Mouse (Mus musculus) thymus, adult 2 months (tissue): ENCODE results near the gene Spock1. TPM values are rescaled to one million over a fixed set of nuclear protein-coding genes. Genes with fewer than 3 reads are reported as not detected.

Source experiments
- DNase-seq: peaks from one replicate; pipeline ENCODE4 v3.0.0; 2021
- H3K27ac ChIP-seq: fragments of 200-500 bp; 2 replicates; pipeline ENCODE4 v1.5.1; 2012; ENCODE audit warnings: low read length, control low read depth; ENCODE audit not compliant: control insufficient read depth, insufficient read depth
- H3K27me3 ChIP-seq: fragments of 200-500 bp; 2 replicates; pipeline ENCODE4 v1.6.1; 2012; ENCODE audit warnings: mild to moderate bottlenecking, low read length, moderate library complexity, mixed read lengths; ENCODE audit not compliant: control insufficient read depth, insufficient read depth
- H3K36me3 ChIP-seq: fragments of 200-500 bp; 2 replicates; pipeline ENCODE4 v1.6.1; 2012; ENCODE audit warnings: mild to moderate bottlenecking, low read length, moderate library complexity; ENCODE audit not compliant: control insufficient read depth, insufficient read depth
- H3K4me1 ChIP-seq: fragments of 200-500 bp; replicated peaks from 2 replicates; pipeline ENCODE4 v1.6.1; 2012; ENCODE audit warnings: low read length; ENCODE audit not compliant: control insufficient read depth, insufficient read depth
- H3K4me3 ChIP-seq: fragments of 200-500 bp; 2 replicates; pipeline ENCODE4 v1.5.1; 2012; ENCODE audit warnings: mild to moderate bottlenecking, low read length, control low read depth, moderate library complexity; ENCODE audit not compliant: control insufficient read depth, insufficient read depth
- CTCF ChIP-seq: fragments of 200-500 bp; IDR thresholded peaks from 2 replicates; pipeline ENCODE4 v1.5.1; 2012; ENCODE audit warnings: mild to moderate bottlenecking, control low read depth, low read length, moderate library complexity, borderline replicate concordance; ENCODE audit not compliant: control insufficient read depth, poor library complexity, insufficient read depth; ENCODE audit errors: extremely low read depth
- POLR2A ChIP-seq: fragments of 200-500 bp; IDR thresholded peaks from 2 replicates; pipeline ENCODE4 v1.6.1; 2012; ENCODE audit warnings: mild to moderate bottlenecking, low read length, control low read depth, moderate library complexity; ENCODE audit not compliant: control insufficient read depth, poor library complexity, insufficient read depth; ENCODE audit errors: extremely low read depth
- WGBS: fragments of 180-500 bp; shearing (Covaris S2); methylation state at CpG from one replicate; pipeline ENCODE4 v1.1.7; 2018; 5-methylcytosine and 5-hydroxymethylcytosine counted together
- polyA plus RNA-seq: library from polyadenylated mRNA; depleted of rRNA; stranded (reverse); fragments of >200 nt; gene quantifications from 2 replicates; pipeline ENCODE4 v1.2.3, GENCODE M21; 2012

Gene Spock1
- polyA plus RNA-seq, 1 experiment = 0.93 TPM

DNA sequence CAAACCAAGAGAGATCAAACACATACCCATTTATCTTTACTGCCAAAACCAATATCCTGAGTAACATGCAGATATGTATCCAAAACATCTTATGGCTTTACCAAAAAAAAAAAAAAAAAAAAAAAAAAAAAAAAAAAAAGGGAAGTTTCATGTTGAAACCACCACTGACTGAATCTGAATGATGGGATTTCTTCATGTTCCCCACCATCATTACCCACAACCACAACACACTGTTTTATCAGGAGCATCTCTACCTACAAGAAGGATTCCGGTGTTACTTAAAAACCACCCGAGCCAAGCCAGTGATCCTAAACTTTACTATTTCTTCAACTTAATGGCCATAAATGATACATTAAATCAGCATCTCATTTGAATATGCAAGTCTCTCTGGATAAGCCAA lies 109.5 kb downstream of the Spock1 start:
- no peak for DNase-seq
- H3K4me3 ChIP-seq = no peak overlapping the region
- no peak overlapping the region for H3K27ac ChIP-seq
- TF ChIP-seq CTCF = no peak
- no peak for TF ChIP-seq POLR2A
- 32% methylated on average over 2 of the region's 2 CpGs for WGBS
- no peaks in the 10 kb centered on the region for H3K27me3 ChIP-seq
- no peaks in the 10 kb centered on the region for H3K36me3 ChIP-seq
- no peaks in the 10 kb centered on the region for H3K4me1 ChIP-seq

DNA sequence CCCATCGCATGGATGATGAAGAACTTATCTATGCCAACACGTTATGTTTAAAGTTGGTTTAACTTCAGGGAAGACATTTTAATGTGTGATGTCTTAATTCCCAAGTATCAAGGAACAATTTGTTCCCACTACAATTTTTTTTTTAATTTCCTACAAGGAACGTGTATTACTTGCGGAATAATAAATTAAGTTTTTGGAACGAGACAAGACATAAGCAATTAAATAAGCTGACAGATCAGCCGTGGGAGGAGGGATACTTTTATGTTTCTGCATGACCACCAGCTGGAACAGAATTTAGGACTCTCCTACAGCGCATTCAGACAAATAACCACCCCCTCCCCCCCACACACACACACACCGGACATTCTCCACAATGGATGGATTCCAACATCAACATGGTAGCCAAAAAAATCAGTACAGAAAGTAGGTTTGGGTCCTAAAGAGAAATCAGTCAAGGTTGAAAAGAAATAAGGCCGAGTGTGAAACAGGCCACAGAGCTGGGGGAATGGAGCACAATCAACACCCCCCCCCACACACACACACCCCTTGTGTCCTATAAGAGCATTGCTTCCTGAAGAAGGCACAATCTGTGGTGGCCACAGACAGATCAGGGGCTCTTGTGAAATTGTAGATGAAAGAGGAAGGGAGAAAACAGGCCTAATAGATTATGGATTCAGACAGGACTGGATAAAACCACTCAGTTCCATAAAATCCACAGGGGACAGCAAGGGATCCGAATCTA lies 111.0 kb downstream of the Spock1 start:
- Histone ChIP-seq H3K36me3 (no peaks in the 10 kb centered on the region), H3K27ac (no peak overlapping the region), H3K27me3 (no peaks in the 10 kb centered on the region), H3K4me1 (no peaks in the 10 kb centered on the region), H3K4me3 (no peak overlapping the region)
- no peak for DNase-seq
- 91% methylated on average over 10 of the region's 10 CpGs for WGBS
- TF ChIP-seq POLR2A (no peak), CTCF (no peak)

DNA sequence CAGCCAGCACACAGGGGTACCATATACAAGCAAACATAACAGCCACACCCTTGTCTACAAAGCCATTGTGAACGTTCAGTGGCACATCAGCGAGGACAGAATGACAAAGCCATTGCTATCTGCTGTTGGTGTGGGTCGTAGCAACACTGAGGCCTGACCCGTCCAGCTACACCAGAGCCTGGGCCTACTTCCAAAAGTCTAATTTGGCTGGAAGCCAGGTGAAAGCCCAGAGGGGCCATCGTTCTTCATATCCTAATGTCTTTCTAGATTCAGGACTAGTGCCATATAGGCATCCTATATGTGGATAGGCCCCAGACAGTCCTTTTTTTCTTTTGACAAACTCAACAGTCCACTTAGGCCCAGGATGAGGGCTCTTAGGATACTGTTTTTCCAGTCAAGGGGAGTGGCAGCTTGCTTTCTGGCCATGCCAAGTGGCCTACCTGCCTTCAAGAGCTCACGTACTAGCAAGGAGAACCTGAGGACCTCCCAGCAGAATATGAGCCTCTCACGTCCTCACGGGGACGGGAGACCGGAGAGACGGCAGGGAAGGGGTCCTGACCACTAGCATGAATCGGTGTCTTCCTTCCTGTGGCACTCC lies 114.4 kb downstream of the Spock1 start:
- TF ChIP-seq POLR2A = no peak
- TF ChIP-seq CTCF = no peak
- no peak overlapping the region for H3K27ac ChIP-seq

DNA sequence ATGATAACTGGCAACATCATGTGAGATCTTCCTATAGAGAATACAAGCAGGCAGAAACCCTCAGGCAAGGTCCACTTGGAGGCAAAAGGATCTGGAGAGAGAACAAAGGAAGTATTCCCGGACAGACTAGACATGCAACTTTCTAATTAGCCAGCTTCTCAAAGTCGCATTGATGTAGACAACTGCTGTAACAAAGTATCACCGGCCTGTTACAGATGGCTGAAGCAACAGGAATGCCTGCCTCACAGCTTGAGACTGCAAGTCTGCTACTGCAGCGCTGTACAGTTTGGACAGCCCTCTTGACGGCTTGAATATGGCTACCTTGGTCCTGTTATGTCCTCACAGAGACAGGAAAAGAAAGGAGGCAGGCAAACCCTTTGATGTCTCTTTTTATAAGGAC lies 118.3 kb downstream of the Spock1 start:
- H3K36me3 ChIP-seq = no peaks in the 10 kb centered on the region
- H3K27me3 ChIP-seq = no peaks in the 10 kb centered on the region
- no peaks in the 10 kb centered on the region for H3K4me1 ChIP-seq
- TF ChIP-seq CTCF = no peak
- DNase-seq = no peak
- H3K27ac ChIP-seq = no peak overlapping the region
- no peak overlapping the region for H3K4me3 ChIP-seq
- 73% methylated on average over 5 of the region's 5 CpGs for WGBS

More for the DNA sequence above, 114.4 kb downstream of the Spock1 start:
- 87% methylated on average over 12 of the region's 12 CpGs for WGBS
- Histone ChIP-seq H3K36me3 (no peaks in the 10 kb centered on the region), H3K4me1 (no peaks in the 10 kb centered on the region), H3K27me3 (no peaks in the 10 kb centered on the region), H3K4me3 (no peak overlapping the region)
- no peak for DNase-seq

DNA sequence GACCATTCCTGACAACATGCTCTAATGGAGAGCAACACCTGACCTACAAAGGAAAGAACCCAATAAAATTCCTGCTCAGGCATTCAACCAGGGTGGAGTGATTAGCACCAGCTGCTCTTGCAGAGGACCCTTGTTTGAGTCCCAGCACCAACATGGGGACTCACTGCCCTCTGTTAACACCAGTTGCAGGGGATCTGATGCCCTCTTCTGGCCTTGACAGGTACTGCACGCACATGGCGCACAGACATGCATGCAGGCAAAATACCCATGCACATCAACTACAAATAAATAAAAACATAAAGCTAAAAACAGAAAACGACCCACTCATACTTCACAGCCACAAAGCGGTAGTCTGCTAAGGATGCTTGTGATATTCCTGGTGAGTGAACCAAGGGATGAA lies 119.8 kb downstream of the Spock1 start:
- Histone ChIP-seq H3K27ac (no peak overlapping the region), H3K27me3 (no peaks in the 10 kb centered on the region), H3K4me1 (no peaks in the 10 kb centered on the region), H3K4me3 (no peak overlapping the region), H3K36me3 (no peaks in the 10 kb centered on the region)
- 96% methylated on average over 4 of the region's 4 CpGs for WGBS
- TF ChIP-seq CTCF (no peak), POLR2A (no peak)
- no peak for DNase-seq

DNA sequence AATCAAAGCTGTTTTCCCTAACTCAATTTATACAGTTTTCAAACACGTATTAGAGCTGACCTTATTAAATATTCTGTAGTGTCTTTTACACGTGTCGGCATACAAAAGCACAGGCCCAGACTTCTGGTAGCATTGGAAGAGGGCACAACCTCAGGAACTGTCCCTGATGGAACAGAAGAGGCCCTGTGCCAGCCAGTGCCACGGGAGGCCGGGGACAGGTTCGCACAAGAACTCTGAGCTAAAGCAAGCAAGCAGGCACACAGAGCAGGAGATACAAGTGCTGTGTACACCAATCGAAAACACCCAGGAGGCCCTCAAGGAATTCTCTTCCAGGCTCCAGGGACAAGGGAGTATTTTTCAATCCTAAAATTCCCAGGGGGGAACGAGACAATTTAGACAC lies 121.9 kb downstream of the Spock1 start:
- TF ChIP-seq CTCF = no peak
- TF ChIP-seq POLR2A = no peak
- DNase-seq = no peak
- H3K4me3 ChIP-seq = no peak overlapping the region
- no peaks in the 10 kb centered on the region for H3K4me1 ChIP-seq
- no peak overlapping the region for H3K27ac ChIP-seq
- 91% methylated on average over 8 of the region's 8 CpGs for WGBS
- H3K36me3 ChIP-seq = no peaks in the 10 kb centered on the region
- no peaks in the 10 kb centered on the region for H3K27me3 ChIP-seq

DNA sequence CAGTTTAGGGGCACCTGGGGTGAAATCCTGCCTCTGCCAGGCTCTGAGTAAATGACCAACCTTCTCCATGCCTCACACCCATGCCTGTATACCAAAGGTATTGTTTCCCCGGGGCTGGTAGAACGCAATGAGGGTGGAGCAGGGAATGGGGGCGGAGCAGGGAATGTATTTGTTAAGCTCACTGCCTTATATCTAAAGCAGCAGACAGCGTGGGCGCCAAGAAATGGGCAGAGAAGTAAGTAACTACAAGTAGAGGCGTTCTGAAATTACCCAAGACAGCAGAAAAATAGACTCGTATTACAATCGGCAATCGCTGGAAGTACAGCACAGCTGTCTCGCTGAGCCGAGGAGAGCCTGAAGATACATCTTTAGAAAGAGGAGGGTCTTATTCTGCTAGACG lies 125.2 kb downstream of the Spock1 start:
- Histone ChIP-seq H3K27me3 (no peaks in the 10 kb centered on the region), H3K4me1 (no peaks in the 10 kb centered on the region), H3K4me3 (no peak overlapping the region), H3K27ac (no peak overlapping the region), H3K36me3 (no peaks in the 10 kb centered on the region)
- TF ChIP-seq POLR2A (no peak), CTCF (no peak)
- DNase-seq = no peak
- 84% methylated on average over 12 of the region's 12 CpGs for WGBS
